Mouse (Mus musculus): Measurements from ENCODE around the gene Nr4a2.

The Nr4a2 gene

DNA sequence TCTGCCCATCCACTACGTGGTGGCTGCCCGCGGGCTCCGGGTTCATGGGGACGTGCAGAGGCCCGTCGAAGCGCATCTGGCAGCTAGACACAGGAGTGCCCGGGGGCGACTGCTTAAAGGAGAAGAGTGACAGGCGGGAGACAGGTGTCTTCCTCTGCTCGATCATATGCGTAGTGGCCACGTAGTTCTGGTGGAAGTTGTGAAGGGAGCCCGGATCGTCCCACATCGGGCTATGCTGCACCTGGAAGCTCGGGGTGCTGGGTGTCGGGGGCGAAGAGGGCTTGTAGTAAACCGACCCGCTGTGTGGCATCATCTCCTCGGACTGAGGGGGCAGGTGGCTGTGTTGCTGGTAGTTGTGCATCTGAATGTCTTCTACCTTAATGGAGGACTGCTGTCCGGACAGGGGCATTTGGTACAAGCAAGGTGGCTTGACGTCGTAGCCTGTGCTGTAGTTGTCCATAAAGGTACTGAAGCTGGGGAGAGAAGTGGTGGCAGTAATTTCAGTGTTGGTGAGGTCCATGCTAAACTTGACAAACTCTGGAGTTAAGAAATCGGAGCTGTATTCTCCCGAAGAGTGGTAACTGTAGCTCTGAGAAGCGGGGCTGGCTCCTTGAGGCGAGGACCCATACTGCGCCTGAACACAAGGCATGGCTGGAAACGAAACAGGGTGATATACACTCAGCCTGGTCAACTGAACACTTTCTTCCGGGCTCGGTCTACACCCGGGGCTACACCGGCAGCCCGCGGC, 11.8 kb downstream of the Nr4a2 start:
- no peak for DNase-seq (ENCODE audit: low read depth, low spot score)

DNA sequence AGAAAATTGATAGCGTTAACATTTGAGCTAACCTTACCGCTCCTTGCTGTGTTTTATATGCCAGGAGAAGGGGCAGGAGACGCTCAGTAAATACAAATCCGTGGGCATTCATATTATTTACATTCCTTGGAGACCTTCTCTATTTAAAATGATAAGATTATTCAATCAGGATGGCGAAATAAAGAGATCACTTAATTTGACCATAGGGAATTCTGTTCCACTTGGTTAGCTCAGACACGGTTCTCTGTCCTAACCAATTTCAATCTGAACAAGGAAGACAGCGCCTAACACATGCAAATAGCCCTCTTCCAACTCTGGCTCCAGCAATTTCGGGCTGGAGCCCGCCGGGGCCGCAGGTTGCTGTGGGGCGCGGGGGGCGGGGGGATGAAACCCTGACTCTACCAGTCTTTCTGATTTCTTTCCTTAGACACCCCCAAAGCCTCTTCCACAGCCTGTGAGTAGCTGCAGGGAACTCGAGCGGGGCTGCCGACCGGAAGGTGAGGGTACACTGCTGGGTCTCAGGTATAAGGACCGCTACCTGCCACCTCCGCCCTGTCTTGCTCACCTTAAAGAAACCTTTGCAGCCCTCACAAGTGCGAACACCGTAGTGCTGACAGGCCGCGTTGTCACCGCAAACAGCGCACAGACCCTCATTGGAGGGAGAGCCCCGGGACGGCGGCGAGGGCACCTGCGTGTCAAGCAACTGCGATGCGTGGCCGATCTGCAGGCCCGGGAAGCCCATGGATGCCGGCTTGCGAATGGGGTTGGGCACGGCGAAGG, 12.6 kb downstream of the Nr4a2 start:
- DNase-seq (ENCODE audit: low read depth, low spot score): no peak

DNA sequence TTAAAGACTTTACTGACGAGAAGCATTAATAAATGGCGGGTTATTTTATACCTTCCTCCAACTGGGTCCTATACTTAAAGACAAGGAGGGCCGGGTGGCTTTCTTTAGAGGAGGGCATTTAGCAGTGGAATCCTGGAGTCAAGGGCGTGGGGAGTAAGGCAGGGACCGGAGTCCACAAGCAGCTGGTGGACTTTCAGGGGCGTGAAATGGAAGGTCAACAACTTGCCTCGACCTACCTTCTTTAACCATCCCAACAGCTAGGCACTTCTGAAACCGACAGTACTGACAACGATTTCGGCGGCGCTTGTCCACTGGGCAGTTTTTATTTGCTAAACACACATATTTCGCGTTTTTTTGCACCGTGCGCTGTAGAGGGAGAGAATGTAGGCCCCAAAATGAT, 13.4 kb downstream of the Nr4a2 start:
- no peak for DNase-seq (ENCODE audit: low read depth, low spot score)

DNA sequence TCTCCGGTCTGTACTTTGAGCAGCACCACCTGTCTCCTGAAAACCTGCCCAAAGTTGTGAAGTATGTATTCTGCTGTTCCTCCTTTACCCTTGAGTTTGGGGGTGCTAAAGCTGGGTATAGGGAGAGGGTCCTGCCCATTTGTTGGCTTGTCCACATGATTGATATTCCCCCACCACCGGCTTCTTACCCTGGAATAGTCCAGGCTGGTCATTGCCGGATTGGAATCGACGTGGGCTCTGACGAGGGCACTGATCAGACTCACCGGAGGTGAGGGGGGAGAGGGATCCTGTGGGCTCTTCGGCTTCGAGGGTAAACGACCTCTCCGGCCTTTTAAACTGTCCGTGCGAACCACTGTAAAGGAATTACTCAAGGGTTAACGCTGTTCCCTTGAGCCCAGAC, 13.9 kb downstream of the Nr4a2 start:
- no peak for DNase-seq (ENCODE audit: low read depth, low spot score)

DNA sequence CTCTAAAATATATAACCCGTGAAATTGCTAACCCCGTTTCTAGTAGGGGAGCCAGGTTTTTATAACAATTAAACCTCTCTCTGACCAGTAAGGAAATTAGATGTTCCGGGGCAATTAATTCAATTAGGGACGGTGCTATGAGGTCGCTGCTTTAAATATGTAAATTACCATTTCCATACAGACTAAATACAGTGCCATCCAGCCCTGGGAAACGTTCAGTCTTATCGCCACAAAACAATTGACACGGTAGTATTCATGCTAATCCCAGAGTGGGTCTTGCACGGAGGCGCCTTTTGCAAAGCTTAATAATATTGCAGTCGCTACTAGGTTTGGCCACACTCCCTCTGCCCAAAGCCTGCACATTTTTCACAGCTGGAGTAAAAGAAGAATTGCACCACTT, 14.5 kb downstream of the Nr4a2 start:
- no peak for DNase-seq (ENCODE audit: low read depth, low spot score)

DNA sequence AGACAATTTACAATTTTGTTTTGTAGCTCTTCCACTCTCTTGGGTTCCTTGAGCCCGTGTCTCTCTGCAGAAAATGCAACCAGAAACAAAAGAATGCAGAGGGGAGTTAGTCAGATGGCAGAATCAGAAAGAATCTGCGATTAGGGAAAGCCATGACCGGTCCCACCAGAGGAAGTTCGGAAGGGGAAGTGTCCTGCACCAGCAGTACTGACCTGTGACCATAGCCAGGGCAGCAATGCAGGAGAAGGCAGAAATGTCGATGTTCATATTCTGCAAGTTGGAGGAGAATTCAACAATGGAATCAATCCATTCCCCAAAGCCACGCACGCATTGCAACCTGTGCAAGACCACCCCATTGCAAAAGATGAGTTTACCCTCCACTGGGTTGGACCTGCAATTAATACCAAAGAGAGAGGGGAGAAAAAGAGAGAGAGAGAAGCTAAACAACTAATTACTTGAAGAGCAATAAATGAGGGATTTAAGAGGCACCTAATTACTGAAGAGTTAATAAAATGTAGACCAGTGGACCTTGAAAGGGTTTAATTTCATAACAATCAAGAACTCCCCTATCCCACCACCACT, 15.4 kb downstream of the Nr4a2 start:
- DNase-seq (ENCODE audit: low read depth, low spot score): no peak

DNA sequence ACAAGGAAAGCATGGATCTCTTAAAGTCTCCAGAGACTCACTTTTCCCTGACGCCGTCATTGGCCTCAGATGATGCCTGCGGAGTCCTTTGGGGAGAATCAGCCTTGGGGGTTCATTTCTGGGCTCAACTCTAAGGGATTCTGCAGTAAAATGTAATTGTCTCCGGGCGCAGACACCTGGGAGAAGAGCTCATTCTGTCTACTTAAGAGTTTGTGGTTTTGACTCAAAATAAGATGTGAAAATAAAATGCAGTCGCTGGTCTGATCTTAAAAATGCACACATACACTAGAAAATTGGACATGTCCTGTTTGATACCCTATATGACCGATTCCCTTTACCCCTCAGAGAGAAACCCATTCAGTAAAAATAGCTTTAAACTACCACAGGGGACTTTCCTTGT, 18.4 kb downstream of the Nr4a2 start:
- no peak for DNase-seq (ENCODE audit: low read depth, low spot score)

DNA sequence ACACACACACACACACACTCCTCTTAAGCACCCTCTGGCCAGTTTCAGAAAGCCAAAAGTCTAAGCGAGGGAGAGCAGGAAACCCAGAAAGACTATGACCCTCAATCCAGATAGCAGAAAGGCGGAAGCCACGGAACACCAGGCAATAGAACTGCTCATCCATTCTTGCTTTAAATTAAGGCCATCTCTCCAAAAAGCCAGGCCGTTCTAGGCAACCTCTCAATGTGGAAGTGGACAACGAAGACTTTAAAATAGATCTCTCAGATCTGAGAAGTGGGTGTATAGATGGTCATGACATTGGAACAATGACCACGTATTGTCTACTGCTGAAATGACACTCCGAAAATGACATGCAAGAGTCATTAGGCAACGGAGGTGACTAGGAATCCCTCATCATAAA, 19.1 kb downstream of the Nr4a2 start:
- DNase-seq (ENCODE audit: low read depth, low spot score): no peak

DNA sequence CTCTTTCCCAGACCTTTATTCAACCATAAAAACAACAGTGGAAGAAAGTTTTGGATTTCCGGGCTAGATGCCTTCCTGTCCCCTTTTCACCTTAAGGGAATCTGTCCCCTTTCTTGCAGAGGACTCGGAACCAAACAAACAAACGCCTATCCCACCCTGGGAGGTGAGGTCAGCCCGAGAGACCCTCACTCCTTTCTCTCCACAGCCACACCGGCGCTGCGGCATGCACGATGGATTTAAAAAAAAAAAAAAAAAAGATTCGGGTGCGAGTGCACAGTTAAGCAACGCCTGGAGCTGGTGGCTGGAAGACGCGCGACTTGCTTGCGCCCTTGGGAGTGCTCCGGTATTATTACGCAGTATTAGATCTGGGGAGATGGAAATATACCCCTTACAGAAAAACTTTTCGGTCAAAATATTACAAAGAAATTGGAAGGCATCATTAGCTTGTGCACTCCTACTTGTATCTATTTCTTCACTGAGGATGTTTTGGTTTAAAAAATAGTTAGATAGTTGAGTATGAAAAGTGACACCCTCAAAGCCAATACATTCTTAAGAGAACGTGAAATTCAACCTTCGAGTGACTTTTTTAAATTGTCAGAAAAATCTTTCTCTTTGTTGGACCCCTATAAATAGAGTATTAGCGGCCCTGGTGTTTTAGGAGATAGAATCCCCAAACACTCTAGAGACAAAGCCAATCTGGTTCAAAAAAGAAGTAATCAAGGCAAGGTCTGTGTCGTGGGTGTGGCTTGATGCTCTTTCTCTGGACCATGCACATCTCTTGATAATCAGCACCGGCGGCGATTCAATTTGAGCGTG, 19.8 kb downstream of the Nr4a2 start:
- no peak for DNase-seq (ENCODE audit: low read depth, low spot score)

DNA sequence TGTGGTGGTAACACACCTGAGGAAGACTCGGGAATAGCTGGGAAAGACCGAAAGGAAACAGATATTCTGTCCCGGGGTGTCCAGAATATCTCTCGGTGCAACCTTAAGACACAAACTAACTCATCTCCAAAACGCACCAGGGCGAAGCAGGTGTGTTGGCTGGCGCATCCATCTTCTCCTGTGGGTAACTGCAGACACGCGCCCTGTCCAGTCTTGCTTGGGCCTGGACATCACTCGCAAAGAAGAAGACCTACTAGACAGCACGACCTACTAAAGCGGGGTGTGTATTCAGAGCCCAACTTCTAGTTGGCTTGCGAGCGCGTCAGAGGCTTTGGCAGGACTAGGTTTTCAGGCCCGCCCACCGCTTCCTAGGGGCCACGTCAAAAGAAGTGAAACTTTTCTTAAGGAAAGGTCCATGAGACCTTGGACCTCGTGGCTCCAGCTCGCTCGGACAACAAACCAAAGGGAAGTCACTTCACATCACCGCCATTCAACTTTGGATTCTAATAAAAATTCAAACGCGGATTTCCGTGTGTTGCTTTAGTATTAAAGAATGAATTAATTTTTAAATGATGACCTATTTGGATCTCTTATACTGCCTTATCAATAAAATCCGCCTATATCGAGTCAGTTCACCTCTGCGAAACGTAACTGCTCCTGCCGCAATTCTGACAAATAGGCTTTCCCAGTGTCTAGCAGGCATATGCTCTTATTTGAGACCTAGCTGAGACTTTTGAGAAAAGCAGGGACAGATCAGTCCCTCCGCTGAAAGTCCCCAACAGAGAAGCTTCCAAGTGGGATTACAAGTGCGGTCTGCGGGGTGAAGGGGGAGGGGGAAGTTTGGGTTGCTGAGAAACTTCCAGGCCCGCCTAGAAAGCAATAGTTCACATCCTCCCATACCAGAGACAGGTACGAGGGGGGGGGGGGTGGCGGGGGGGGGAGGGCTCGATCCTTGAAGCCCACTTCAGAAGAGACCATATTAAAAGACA, 20.7 kb downstream of the Nr4a2 start:
- DNase-seq (ENCODE audit: low read depth, low spot score): no peak

DNA sequence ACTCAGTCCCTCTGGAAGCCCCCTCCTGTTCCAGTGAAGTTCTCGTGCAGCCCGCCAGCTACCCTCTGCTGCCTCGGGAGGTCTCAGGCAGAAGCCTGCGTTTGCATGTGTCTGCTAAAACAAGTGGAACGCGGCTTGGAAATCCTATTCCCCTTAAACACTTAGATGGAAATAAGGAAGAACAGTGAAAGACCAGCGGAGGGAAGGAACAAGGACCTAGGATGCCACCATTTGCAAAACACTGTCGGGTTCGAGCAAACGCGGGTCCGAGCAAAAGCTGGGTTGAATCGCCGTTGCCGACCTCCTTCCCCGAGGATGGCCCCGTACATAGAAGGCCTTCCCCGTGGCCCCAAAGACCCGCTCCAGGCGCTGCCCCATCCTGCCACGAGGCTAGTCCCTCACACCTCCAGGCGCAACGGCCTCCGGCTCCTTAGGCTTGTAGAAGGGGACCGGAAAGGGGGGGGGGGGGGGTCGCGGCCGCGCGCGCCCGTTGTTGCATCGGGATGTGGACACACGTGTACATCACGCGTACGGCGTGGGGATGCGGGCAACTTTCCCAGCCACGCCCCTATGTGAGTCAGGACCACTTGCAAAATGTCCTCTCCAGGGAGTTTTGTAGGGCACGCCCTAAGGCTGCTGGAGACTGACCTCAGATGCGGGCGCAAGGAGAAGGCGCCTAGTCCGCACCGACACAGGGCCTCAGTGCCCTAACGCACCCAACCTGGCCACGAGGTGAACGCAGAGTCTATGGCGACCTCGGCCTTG, 21.5 kb downstream of the Nr4a2 start:
- no peak for DNase-seq (ENCODE audit: low read depth, low spot score)

DNA sequence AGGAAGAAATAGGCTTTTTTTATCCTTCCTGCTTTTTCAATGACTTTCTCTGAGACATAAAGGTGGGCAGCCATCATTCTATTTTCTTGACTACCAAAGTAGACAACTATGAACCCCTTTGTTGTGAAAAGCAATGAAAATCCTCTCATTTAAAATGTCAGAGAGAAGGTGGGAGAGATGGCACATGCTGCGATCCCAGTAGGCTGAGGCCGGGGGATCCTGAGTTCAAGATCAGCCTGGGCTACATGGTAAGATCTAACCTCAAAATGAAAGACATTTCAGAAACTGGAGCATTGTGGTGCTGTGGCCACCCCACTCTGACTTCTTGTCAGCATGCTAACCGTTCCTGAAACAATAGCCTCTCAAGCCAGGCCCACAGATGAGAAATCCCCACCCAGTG, 23.6 kb downstream of the Nr4a2 start:
- no peak for DNase-seq (ENCODE audit: low read depth, low spot score)

DNA sequence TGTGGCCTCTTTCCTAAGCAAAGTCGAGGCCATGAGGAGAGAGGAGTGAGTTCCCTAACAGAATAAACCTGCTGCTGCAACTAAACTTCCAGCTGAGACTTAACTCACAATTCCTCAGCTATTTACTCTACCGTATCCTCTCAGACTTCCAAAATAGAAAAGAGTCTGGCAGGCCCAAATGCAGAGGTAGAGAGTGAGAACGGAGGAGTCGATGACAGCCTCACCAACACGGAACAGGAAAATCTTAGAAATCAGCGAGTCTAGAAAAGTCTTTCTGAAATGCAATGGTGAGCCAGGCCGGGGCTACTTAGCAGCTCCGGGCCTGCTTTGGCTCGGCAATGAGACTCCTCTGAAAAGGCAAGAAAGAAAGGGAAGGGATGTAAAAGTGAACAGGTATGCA, 51.4 kb downstream of the Nr4a2 start:
- no peak for DNase-seq (ENCODE audit: low read depth, low spot score)

DNA sequence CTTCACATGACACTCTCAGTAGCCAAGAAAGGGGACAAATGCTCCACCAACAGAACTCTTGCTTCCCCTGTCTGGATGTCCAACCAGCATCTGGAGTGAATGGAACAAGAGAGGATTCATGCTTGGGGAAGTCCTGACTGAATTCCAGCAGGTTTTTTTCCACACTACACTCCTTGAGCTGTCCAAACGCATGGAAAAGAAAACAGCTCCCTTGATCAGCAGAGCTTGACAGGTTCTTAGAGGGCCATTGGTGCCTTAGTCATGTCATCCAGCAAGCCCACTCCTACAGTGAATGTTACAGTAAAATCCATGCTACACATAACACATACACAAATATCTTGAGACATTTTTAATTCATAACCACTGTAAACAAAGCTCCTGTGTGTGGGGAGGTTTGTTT, 60.3 kb downstream of the Nr4a2 start:
- DNase-seq (ENCODE audit: low read depth, low spot score): no peak

Measured in A20 (cell line).